Mouse (Mus musculus) midbrain, embryonic 13.5 days (tissue): ENCODE results near the gene Gucy1a1. TPM values are rescaled to one million over a fixed set of nuclear protein-coding genes. Genes with fewer than 3 reads are reported as not detected.

Source experiments
- ATAC-seq: fragments of 200-750 bp; cut with Nextera tagmentation; 2 replicates; pipeline ENCODE4 v1.8.0; 2017; ENCODE audit warnings: mild to moderate bottlenecking, moderate TSS enrichment, moderate library complexity
- H3K27ac ChIP-seq: fragments of 300-500 bp; sonication (generic); 2 replicates; pipeline ENCODE4 v1.5.1; 2015; ENCODE audit warnings: inconsistent platforms, mild to moderate bottlenecking, moderate library complexity
- H3K27me3 ChIP-seq: fragments of 300-500 bp; sonication (generic); 2 replicates; pipeline ENCODE4 v1.6.1; 2015; ENCODE audit warnings: mild to moderate bottlenecking, inconsistent platforms
- H3K36me3 ChIP-seq: fragments of 300-500 bp; sonication (generic); 2 replicates; pipeline ENCODE4 v1.6.1; 2015; ENCODE audit warnings: mild to moderate bottlenecking, inconsistent platforms
- H3K4me1 ChIP-seq: fragments of 300-500 bp; sonication (generic); replicated peaks from 2 replicates; pipeline ENCODE4 v1.6.1; 2015; ENCODE audit warnings: inconsistent platforms
- H3K4me2 ChIP-seq: fragments of 300-500 bp; sonication (generic); replicated peaks from 2 replicates; pipeline ENCODE4 v1.6.1; 2015; ENCODE audit warnings: moderate library complexity, mild to moderate bottlenecking, inconsistent platforms
- H3K4me3 ChIP-seq: fragments of 300-500 bp; sonication (generic); replicated peaks from 2 replicates; pipeline ENCODE4 v1.5.1; 2015; ENCODE audit warnings: mild to moderate bottlenecking, inconsistent platforms
- H3K9ac ChIP-seq: fragments of 300-500 bp; sonication (generic); replicated peaks from 2 replicates; pipeline ENCODE4 v1.6.1; 2015; ENCODE audit warnings: mild to moderate bottlenecking, inconsistent platforms
- H3K9me3 ChIP-seq: fragments of 300-500 bp; sonication (generic); 2 replicates; pipeline ENCODE4 v1.6.1; 2016; ENCODE audit warnings: mild to moderate bottlenecking, inconsistent platforms
- WGBS: fragments of 180-500 bp; shearing (Covaris S2); methylation state at CpG from one replicate; pipeline ENCODE4 v1.1.7; 2015; 5-methylcytosine and 5-hydroxymethylcytosine counted together
- microRNA-seq: library from miRNA; unstranded; fragments of <30 nt; microRNA quantifications from one replicate; pipeline ENCODE4, GENCODE M21; 2016
- polyA plus RNA-seq: library from polyadenylated mRNA; unstranded; fragments of >200 nt; fragmentation: Nextera tagmentation; extraction: Ambion mirVana; gene quantifications from 2 replicates; pipeline ENCODE4 v1.2.1, GENCODE M21; 2015

The Gucy1a1 gene
- polyA plus RNA-seq, 1 experiment from 2014 or later, result 9.4 TPM

- no peak overlapping the region for H3K27ac ChIP-seq
- no peak overlapping the region for H3K4me3 ChIP-seq
- WGBS, result 82% methylated on average over 6 of the region's 6 CpGs
- H3K4me1 ChIP-seq, result peaks cover 8% of the 10 kb centered on the region
- H3K9me3 ChIP-seq, result no peaks in the 10 kb centered on the region
- H3K27me3 ChIP-seq, result no peaks in the 10 kb centered on the region
- no peak for ATAC-seq
- H3K9ac ChIP-seq, result no peak overlapping the region
- H3K36me3 ChIP-seq, result no peaks in the 10 kb centered on the region
- no peak overlapping the region for H3K4me2 ChIP-seq
Measured at GRCm38 (mm10) chr3:82043676-82044075, 101.9 kb downstream of the Gucy1a1 start.

Small RNAs within 50 kb of the gene (microRNA-seq; reads per million reads assigned to microRNA genes)
- gene Mir7010, result not detected

Other genes with a start within 250 kb of the Gucy1a1 start
- gene Ctso, start 213.2 kb downstream of the Gucy1a1 start, polyA plus RNA-seq, result 5.7 and 6.5 TPM in 2 replicates
- gene Tdo2, start 169.6 kb downstream of the Gucy1a1 start, polyA plus RNA-seq, result not detected in 2 replicates
- 0.12 TPM in 1 of 2 replicates, not detected in the other for gene Asic5, start 163.5 kb downstream of the Gucy1a1 start, polyA plus RNA-seq
- 20.7 and 21.7 TPM in 2 replicates for gene Gucy1b1, start 71.1 kb downstream of the Gucy1a1 start, polyA plus RNA-seq
- 50.8 and 57.6 TPM in 2 replicates for gene Map9, start 212.3 kb upstream of the Gucy1a1 start, polyA plus RNA-seq